Mouse (Mus musculus): ENCODE measurements around the gene Pdzrn3. TPM values are rescaled to one million over a fixed set of nuclear protein-coding genes. Genes with fewer than 3 reads are reported as not detected.

Pdzrn3 gene
- polyA plus RNA-seq, 1 experiment from 2014 or later = 16.5 TPM

DNA sequence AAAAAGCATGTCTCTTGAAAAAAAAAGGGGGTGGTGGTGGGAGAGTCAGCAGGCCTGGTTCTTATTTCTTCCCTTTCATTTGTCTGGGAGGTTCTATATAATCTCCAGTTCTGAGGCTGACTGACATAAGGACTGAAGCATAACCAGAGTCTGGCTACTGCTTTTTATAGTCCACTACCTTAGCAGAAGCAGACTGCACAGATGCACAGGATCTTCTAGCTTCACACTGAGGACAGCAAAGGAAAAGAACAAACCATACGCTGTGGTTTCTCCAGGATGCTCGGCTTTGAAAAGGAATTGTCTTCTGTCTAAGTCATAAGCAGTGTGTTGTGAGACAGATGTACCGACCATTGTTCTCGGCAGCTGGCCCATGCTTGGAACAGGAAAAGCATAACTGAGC is 19.0 kb upstream of the Pdzrn3 start:
- Histone ChIP-seq H3K27me3 (ENCODE audit: control insufficient read depth, insufficient read depth, low read length) (no peaks in the 10 kb centered on the region), H3K9me3 (ENCODE audit: control insufficient read depth, low read length) (no peaks in the 10 kb centered on the region), H3K4me1 (ENCODE audit: control insufficient read depth in 2 of 2, insufficient read depth in 2 of 2, low read length in 2 of 2) (no peaks in the 10 kb centered on the region), H3K4me2 (ENCODE audit: low read length) (no peak overlapping the region), H3K4me3 (ENCODE audit: control insufficient read depth in 1 of 2, insufficient read depth in 1 of 2, low read depth in 1 of 2, low read length in 2 of 2) (no peak overlapping the region), H3K9ac (ENCODE audit: low read length) (no peak overlapping the region), H3K27ac (replicated peaks in 1 of 2; ENCODE audit: control insufficient read depth in 1 of 2, insufficient read depth in 1 of 2, low read depth in 2 of 2, low read length in 2 of 2) (no peak overlapping the region), H3K36me3 (ENCODE audit: control insufficient read depth, insufficient read depth, low read length) (no peaks in the 10 kb centered on the region)
- ATAC-seq (ENCODE audit: insufficient number of reproducible peaks, insufficient read depth, low FRiP score, low read depth) = no peak
- 74% methylated on average over 4 of the region's 4 CpGs for WGBS

DNA sequence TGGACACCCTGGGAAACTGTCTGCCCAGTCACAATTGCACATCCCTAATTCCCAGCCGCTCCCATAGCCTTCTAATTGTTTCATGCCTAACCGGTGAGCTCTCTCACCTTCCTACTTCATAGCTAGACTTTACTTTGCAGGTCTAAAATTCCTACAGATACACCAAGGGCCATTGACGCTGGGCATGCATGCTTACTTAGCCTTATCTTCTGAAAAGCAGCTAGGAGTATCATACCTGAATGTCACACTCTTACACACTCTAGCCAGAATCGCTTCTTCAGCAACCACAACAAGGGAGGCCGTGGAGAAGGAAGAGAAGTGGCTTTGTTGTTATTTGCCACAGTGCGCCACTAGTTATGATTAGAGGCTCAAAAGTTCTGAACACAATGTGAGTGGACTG is 18.2 kb upstream of the Pdzrn3 start:
- Histone ChIP-seq H3K36me3 (ENCODE audit: control insufficient read depth, insufficient read depth, low read length) (no peaks in the 10 kb centered on the region), H3K27ac (replicated peaks in 1 of 2; ENCODE audit: control insufficient read depth in 1 of 2, insufficient read depth in 1 of 2, low read depth in 2 of 2, low read length in 2 of 2) (no peak overlapping the region), H3K27me3 (ENCODE audit: control insufficient read depth, insufficient read depth, low read length) (no peaks in the 10 kb centered on the region), H3K4me3 (ENCODE audit: control insufficient read depth in 1 of 2, insufficient read depth in 1 of 2, low read depth in 1 of 2, low read length in 2 of 2) (no peak overlapping the region), H3K4me2 (ENCODE audit: low read length) (no peak overlapping the region), H3K4me1 (ENCODE audit: control insufficient read depth in 2 of 2, insufficient read depth in 2 of 2, low read length in 2 of 2) (no peaks in the 10 kb centered on the region), H3K9me3 (ENCODE audit: control insufficient read depth, low read length) (no peaks in the 10 kb centered on the region), H3K9ac (ENCODE audit: low read length) (no peak overlapping the region)
- no peak for ATAC-seq (ENCODE audit: insufficient number of reproducible peaks, insufficient read depth, low FRiP score, low read depth)
- 74% methylated on average over 6 of the region's 6 CpGs for WGBS

DNA sequence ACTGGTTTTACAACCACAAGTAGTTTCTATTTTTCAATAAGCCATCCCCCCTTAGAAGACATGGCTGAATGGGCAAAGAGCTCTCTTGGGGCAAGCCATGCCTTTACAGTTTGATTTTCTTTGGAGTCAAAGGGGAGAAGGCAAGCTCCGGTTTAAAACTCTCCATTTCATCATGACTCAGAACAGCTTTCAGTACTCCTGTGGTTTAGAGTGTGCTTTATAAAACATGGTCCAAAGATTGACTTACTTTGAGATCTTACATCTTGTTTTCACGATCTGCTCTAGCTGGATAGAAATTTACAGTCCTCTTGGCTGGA is 15.1 kb upstream of the Pdzrn3 start:
- ATAC-seq (ENCODE audit: insufficient number of reproducible peaks, insufficient read depth, low FRiP score, low read depth) = no peak
- no peak overlapping the region for H3K4me2 ChIP-seq (ENCODE audit: low read length)
- no peak overlapping the region for H3K27ac ChIP-seq (replicated peaks in 1 of 2; ENCODE audit: control insufficient read depth in 1 of 2, insufficient read depth in 1 of 2, low read depth in 2 of 2, low read length in 2 of 2)
- no peak overlapping the region for H3K4me3 ChIP-seq (ENCODE audit: control insufficient read depth in 1 of 2, insufficient read depth in 1 of 2, low read depth in 1 of 2, low read length in 2 of 2)
- no peaks in the 10 kb centered on the region for H3K4me1 ChIP-seq (ENCODE audit: control insufficient read depth in 2 of 2, insufficient read depth in 2 of 2, low read length in 2 of 2)
- no peak overlapping the region for H3K9ac ChIP-seq (ENCODE audit: low read length)
- H3K36me3 ChIP-seq (ENCODE audit: control insufficient read depth, insufficient read depth, low read length) = no peaks in the 10 kb centered on the region
- peaks cover 4% of the 10 kb centered on the region; the same call in 1 of the 2 replicates for H3K9me3 ChIP-seq (ENCODE audit: control insufficient read depth, low read length)
- WGBS = 87% methylated on average over 2 of the region's 2 CpGs
- H3K27me3 ChIP-seq (ENCODE audit: control insufficient read depth, insufficient read depth, low read length) = no peaks in the 10 kb centered on the region

DNA sequence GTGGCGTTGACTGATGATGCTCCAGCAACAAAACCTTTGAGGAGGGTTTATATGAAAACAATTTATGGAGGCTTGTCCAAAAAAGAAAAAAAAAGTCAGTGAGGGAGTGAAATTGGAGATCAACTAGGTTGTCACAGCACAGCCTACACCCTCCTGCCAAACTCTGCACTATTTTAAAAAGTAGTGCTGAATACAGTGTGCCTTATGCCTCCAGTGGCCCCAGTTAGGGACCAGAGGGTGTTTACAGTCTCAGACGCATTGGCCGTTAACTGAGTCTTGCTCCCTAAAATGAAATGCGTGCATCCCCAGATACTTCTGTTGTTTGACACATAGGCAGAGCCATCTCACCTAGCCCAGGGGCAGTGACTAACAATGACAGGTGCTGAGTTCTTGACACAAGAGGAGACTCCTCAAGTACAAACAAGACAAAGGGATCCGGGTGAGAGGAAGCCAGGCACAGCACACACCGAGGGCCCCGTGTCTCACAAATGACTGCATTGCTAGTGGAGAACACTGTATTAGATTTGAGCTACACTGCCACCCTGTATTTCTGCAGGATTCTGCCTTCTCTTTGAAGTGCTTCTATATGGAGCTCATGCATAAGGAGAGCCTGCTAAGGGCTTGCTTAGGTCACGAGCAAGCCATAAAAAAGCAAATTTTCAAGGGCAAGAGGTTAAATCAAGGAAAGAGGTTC is 14.6 kb upstream of the Pdzrn3 start:
- Histone ChIP-seq H3K4me1 (ENCODE audit: control insufficient read depth in 2 of 2, insufficient read depth in 2 of 2, low read length in 2 of 2) (no peaks in the 10 kb centered on the region), H3K27me3 (ENCODE audit: control insufficient read depth, insufficient read depth, low read length) (no peaks in the 10 kb centered on the region), H3K4me2 (ENCODE audit: low read length) (no peak overlapping the region), H3K27ac (replicated peaks in 1 of 2; ENCODE audit: control insufficient read depth in 1 of 2, insufficient read depth in 1 of 2, low read depth in 2 of 2, low read length in 2 of 2) (no peak overlapping the region), H3K36me3 (ENCODE audit: control insufficient read depth, insufficient read depth, low read length) (no peaks in the 10 kb centered on the region), H3K9ac (ENCODE audit: low read length) (no peak overlapping the region), H3K9me3 (ENCODE audit: control insufficient read depth, low read length) (peaks cover 4% of the 10 kb centered on the region; the same call in 1 of the 2 replicates), H3K4me3 (ENCODE audit: control insufficient read depth in 1 of 2, insufficient read depth in 1 of 2, low read depth in 1 of 2, low read length in 2 of 2) (no peak overlapping the region)
- WGBS = 78% methylated on average over 8 of the region's 8 CpGs
- ATAC-seq (ENCODE audit: insufficient number of reproducible peaks, insufficient read depth, low FRiP score, low read depth) = no peak

DNA sequence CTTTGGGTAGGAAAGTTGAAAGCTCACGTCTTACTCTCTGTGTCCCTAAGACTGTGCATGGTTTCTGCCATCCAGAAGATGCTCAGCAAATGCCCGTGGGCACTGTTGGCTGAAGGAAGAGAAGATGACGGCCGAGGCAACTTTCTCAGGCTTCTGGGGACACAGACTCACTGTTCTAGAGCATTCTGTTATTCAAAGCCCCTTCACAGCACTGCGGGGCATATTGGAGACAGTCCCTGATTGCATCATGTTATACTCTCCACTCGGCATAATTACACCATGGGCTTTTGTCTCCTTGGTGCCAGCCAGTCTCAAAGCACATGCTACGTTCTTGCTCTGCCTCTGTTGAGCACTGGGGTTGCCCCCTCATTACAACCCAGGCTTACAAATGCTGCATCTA is 7.8 kb upstream of the Pdzrn3 start:
- no peaks in the 10 kb centered on the region for H3K27me3 ChIP-seq (ENCODE audit: control insufficient read depth, insufficient read depth, low read length)
- 79% methylated on average over 7 of the region's 7 CpGs for WGBS
- no peak overlapping the region for H3K4me3 ChIP-seq (ENCODE audit: control insufficient read depth in 1 of 2, insufficient read depth in 1 of 2, low read depth in 1 of 2, low read length in 2 of 2)
- H3K36me3 ChIP-seq (ENCODE audit: control insufficient read depth, insufficient read depth, low read length) = no peaks in the 10 kb centered on the region
- H3K27ac ChIP-seq (replicated peaks in 1 of 2; ENCODE audit: control insufficient read depth in 1 of 2, insufficient read depth in 1 of 2, low read depth in 2 of 2, low read length in 2 of 2) = no peak overlapping the region
- no peak for ATAC-seq (ENCODE audit: insufficient number of reproducible peaks, insufficient read depth, low FRiP score, low read depth)
- H3K9me3 ChIP-seq (ENCODE audit: control insufficient read depth, low read length) = peaks cover 4% of the 10 kb centered on the region; the same call in 1 of the 2 replicates
- no peak overlapping the region for H3K4me2 ChIP-seq (ENCODE audit: low read length)
- H3K4me1 ChIP-seq (ENCODE audit: control insufficient read depth in 2 of 2, insufficient read depth in 2 of 2, low read length in 2 of 2) = peaks cover 2 to 3% of the 10 kb centered on the region in 2 experiments; a peak in 2 of 4 replicates
- H3K9ac ChIP-seq (ENCODE audit: low read length) = no peak overlapping the region

DNA sequence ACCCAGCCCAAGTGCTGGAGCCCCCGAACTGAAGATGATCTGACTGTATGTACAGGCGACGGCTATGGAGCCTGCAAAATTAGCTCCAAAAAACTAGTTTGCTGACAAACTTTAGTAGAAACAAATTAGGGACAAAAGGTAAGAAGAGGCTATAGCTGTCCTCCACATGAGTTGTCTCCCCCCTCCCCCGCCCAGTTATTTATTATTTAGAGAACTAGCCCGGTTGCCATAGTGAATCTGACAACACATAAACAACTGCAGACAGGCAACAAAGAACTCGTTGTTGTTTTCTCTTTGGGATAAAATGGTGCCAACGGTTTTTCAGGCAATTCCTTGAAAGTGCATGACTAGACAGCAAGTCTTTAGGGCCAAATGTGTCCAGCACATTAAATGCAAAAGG is 7.3 kb upstream of the Pdzrn3 start:
- no peak overlapping the region for H3K4me3 ChIP-seq (ENCODE audit: control insufficient read depth in 1 of 2, insufficient read depth in 1 of 2, low read depth in 1 of 2, low read length in 2 of 2)
- no peak overlapping the region for H3K4me2 ChIP-seq (ENCODE audit: low read length)
- no peaks in the 10 kb centered on the region for H3K36me3 ChIP-seq (ENCODE audit: control insufficient read depth, insufficient read depth, low read length)
- H3K27ac ChIP-seq (replicated peaks in 1 of 2; ENCODE audit: control insufficient read depth in 1 of 2, insufficient read depth in 1 of 2, low read depth in 2 of 2, low read length in 2 of 2) = no peak overlapping the region
- no peak for ATAC-seq (ENCODE audit: insufficient number of reproducible peaks, insufficient read depth, low FRiP score, low read depth)
- H3K27me3 ChIP-seq (ENCODE audit: control insufficient read depth, insufficient read depth, low read length) = no peaks in the 10 kb centered on the region
- 80% methylated on average over 7 of the region's 7 CpGs for WGBS
- H3K9ac ChIP-seq (ENCODE audit: low read length) = no peak overlapping the region
- peaks cover 2 to 3% of the 10 kb centered on the region in 2 experiments; a peak in 2 of 4 replicates for H3K4me1 ChIP-seq (ENCODE audit: control insufficient read depth in 2 of 2, insufficient read depth in 2 of 2, low read length in 2 of 2)
- H3K9me3 ChIP-seq (ENCODE audit: control insufficient read depth, low read length) = peaks cover 4% of the 10 kb centered on the region; the same call in 1 of the 2 replicates

DNA sequence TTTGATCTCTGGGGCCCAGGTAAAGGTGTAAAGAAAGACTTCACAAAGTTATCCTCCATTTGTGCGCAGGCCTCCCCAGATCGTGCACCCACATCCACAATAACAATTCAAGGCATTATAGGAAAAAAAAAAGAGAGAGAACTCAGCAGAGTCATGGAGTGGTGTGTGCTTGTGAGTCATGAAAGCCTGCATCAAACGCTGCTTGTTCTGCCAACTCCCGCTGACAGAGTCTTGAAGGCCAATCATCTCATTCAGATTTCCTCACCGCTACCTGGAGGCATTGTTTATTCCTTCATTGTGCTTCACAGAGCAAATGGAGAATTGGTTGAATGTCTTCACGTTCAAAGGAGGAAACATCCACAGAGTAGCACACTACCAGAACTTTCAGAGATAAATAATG is 6.8 kb upstream of the Pdzrn3 start:
- 72% methylated on average over 6 of the region's 6 CpGs for WGBS
- ATAC-seq (ENCODE audit: insufficient number of reproducible peaks, insufficient read depth, low FRiP score, low read depth) = no peak
- H3K27ac ChIP-seq (replicated peaks in 1 of 2; ENCODE audit: control insufficient read depth in 1 of 2, insufficient read depth in 1 of 2, low read depth in 2 of 2, low read length in 2 of 2) = no peak overlapping the region
- no peak overlapping the region for H3K9ac ChIP-seq (ENCODE audit: low read length)
- no peak overlapping the region for H3K4me2 ChIP-seq (ENCODE audit: low read length)
- H3K27me3 ChIP-seq (ENCODE audit: control insufficient read depth, insufficient read depth, low read length) = no peaks in the 10 kb centered on the region
- H3K9me3 ChIP-seq (ENCODE audit: control insufficient read depth, low read length) = peaks cover 4% of the 10 kb centered on the region; the same call in 1 of the 2 replicates
- H3K4me3 ChIP-seq (ENCODE audit: control insufficient read depth in 1 of 2, insufficient read depth in 1 of 2, low read depth in 1 of 2, low read length in 2 of 2) = no peak overlapping the region
- H3K4me1 ChIP-seq (ENCODE audit: control insufficient read depth in 2 of 2, insufficient read depth in 2 of 2, low read length in 2 of 2) = peaks cover 2 to 3% of the 10 kb centered on the region in 2 experiments; a peak in 2 of 4 replicates
- H3K36me3 ChIP-seq (ENCODE audit: control insufficient read depth, insufficient read depth, low read length) = no peaks in the 10 kb centered on the region

DNA sequence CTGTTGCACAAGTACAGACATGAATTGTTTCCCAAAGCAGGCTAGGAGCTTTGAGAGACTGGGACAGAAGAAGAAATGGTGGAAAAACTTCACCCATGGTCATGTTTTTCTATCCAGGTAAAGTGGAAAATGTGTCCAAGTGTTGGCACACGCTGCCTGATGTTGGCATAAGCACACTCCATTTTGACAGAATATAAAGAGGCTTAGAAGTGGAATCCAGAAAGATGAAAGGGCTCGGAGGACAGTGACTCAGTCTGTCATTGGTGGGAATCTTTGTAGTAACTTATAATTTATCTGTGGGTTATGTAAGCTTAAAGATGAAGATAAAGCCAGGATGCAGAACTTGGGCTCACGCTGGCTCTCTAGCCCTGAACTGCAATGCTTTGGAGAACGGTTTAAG is 5.2 kb upstream of the Pdzrn3 start:
- 72% methylated on average over 4 of the region's 4 CpGs for WGBS
- no peak for ATAC-seq (ENCODE audit: insufficient number of reproducible peaks, insufficient read depth, low FRiP score, low read depth)
- H3K4me2 ChIP-seq (ENCODE audit: low read length) = no peak overlapping the region
- H3K4me3 ChIP-seq (ENCODE audit: control insufficient read depth in 1 of 2, insufficient read depth in 1 of 2, low read depth in 1 of 2, low read length in 2 of 2) = no peak overlapping the region
- H3K9ac ChIP-seq (ENCODE audit: low read length) = no peak overlapping the region
- peaks cover 5 to 13% of the 10 kb centered on the region in 2 experiments for H3K4me1 ChIP-seq (ENCODE audit: control insufficient read depth in 2 of 2, insufficient read depth in 2 of 2, low read length in 2 of 2)
- no peaks in the 10 kb centered on the region for H3K27me3 ChIP-seq (ENCODE audit: control insufficient read depth, insufficient read depth, low read length)
- H3K36me3 ChIP-seq (ENCODE audit: control insufficient read depth, insufficient read depth, low read length) = no peaks in the 10 kb centered on the region
- no peak overlapping the region for H3K27ac ChIP-seq (replicated peaks in 1 of 2; ENCODE audit: control insufficient read depth in 1 of 2, insufficient read depth in 1 of 2, low read depth in 2 of 2, low read length in 2 of 2)
- no peaks in the 10 kb centered on the region for H3K9me3 ChIP-seq (ENCODE audit: control insufficient read depth, low read length)
